In the genomic region with DNA sequence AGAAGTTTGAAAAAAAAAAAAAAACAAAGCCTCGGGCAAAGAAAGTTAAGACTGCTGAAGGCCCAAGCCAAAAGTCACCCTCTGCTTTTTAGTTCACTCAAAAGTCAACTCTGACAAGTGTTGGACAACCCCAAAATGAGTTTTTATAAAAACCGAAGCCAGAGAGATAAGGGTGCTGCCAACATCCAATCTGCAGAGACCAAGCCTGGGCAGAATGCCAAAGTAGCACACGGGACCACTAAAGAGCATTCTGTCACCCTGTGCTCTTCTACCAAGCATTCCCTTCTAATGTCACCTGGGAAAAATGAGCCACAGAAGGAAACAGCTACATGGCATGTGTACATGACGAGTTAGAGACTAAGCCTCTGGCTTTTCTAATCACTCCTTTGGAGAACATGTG, we compare ENCODE assay signal across 13 mouse cellular contexts. TPM values are rescaled to one million over a fixed set of nuclear protein-coding genes. Genes with fewer than 3 reads are reported as not detected.
DNase-seq lines count a peak whose midpoint lies in the region; ATAC-seq lines count a peak whose summit lies in the region.
"Had no signal": no experiment of that assay in that cellular context is flagged by ENCODE, and none has a peak within 500 bp of the region (broad histone marks: within the 10 kb centered on the region; RNA-seq: fewer than 3 reads in every experiment).

No protein-coding gene starts in this region.

- no peaks in the 10 kb centered on the region for H3K9me3 ChIP-seq in heart, embryonic 11.5 days (replicated peaks; ENCODE audit: control insufficient read depth, low read length)
- H3K9me3 ChIP-seq: intestine, embryonic 15.5 days; limb, embryonic 15.5 days had no signal

- H3K27ac ChIP-seq in heart, embryonic 11.5 days (ENCODE audit: low read depth, low read length) = peak overlapping the region; percentile 41
- H3K27ac ChIP-seq: intestine, embryonic 15.5 days; limb, embryonic 15.5 days had no signal

- H3K4me3 ChIP-seq in heart, embryonic 11.5 days (ENCODE audit: low read depth, low read length) = no peak overlapping the region
- H3K4me3 ChIP-seq: intestine, embryonic 15.5 days; limb, embryonic 15.5 days had no signal

- no peak overlapping the region; the same call in 1 of the 2 replicates for H3K4me2 ChIP-seq in heart, embryonic 11.5 days
- H3K4me2 ChIP-seq: intestine, embryonic 15.5 days; limb, embryonic 15.5 days had no signal

- H3K4me1 ChIP-seq in heart, embryonic 11.5 days (ENCODE audit: control insufficient read depth, insufficient read depth, low read length) = peaks cover 31% of the 10 kb centered on the region

- no peaks in the 10 kb centered on the region for H3K36me3 ChIP-seq in heart, embryonic 11.5 days (ENCODE audit: control insufficient read depth, insufficient read depth, low read length)
- H3K36me3 ChIP-seq: intestine, embryonic 15.5 days; limb, embryonic 15.5 days had no signal

- H3K27me3 ChIP-seq in heart, embryonic 11.5 days (ENCODE audit: control insufficient read depth, insufficient read depth, low read length) = no peaks in the 10 kb centered on the region
- H3K27me3 ChIP-seq: intestine, embryonic 15.5 days; limb, embryonic 15.5 days had no signal

- ATAC-seq in cerebellum, adult (ENCODE audit: insufficient number of reproducible peaks, low FRiP score, low TSS enrichment) = no peak
- ATAC-seq in heart, embryonic 11.5 days (replicated peaks; ENCODE audit: insufficient number of reproducible peaks, low FRiP score, low TSS enrichment) = 0 out of 2 replicates have a peak, but pooled peaks have one; percentile 46
- no peak for ATAC-seq in inflammation-experienced regulatory T-cells, adult 6 months
- ATAC-seq: intestine, embryonic 15.5 days had no signal

- no peak overlapping the region for H3K9ac ChIP-seq in heart, embryonic 11.5 days (ENCODE audit: low read depth, low read length)
- H3K9ac ChIP-seq: intestine, embryonic 15.5 days; limb, embryonic 15.5 days had no signal

- DNase-seq in cerebellum, postnatal 10 days = peak; percentile 71 to 75
- DNase-seq in lung, postnatal 36 days = peak; percentile 21
- DNase-seq in lung, postnatal 25 days (ENCODE audit: low spot score) = no peak
- DNase-seq in heart, postnatal 4 days = peak; percentile 84
- no peak for DNase-seq in spleen, postnatal 10 days (ENCODE audit: low spot score in 2 of 2)
- DNase-seq: B cell, adult 2 months; kidney, postnatal 4 days; thymus, postnatal 14 days had no signal

- 30% methylated on average over 4 of the region's 4 CpGs for WGBS in heart, embryonic 11.5 days (ENCODE audit: insufficient replicate concordance)

RNA-seq across cellular contexts. Expression of a gene that starts 36.8 kb away (rescaled TPM):
- polyA plus RNA-seq in heart, embryonic 11.5 days (2014; fragmentation: Nextera tagmentation; extraction: Ambion mirVana) = 51.1 and 54.2 TPM in 2 replicates
- total RNA-seq in heart, postnatal 4 days (2021) = 10 to 100 TPM; 40.3 to 45.0 TPM
- polyA plus RNA-seq in inflammation-experienced regulatory T-cells, adult 6 months (2017; shearing (Covaris generic)) = 10 to 100 TPM; 16.1 to 16.8 (median 16.8) TPM

Comparison
In these comparisons a context has a peak if more than half of its experiments do, and no peak if none do; other contexts are left out.
1. DNase-seq: peak in cerebellum, postnatal 10 days (2 of 2), lung, postnatal 36 days (single experiment) and heart, postnatal 4 days (single experiment); none in lung, postnatal 25 days (single experiment) and spleen, postnatal 10 days (0 of 2).